In genomic region chr9:25490278-25491145, GRCm38 (mm10) we compare ENCODE assay signal across 13 mouse cellular contexts. TPM values are rescaled to one million over a fixed set of nuclear protein-coding genes. Genes with fewer than 3 reads are reported as not detected.
DNase-seq lines count a peak whose midpoint lies in the region; ATAC-seq and TF ChIP-seq lines count a peak whose summit lies in the region.
"Had no signal": no experiment of that assay in that cellular context is flagged by ENCODE, and none has a peak within 500 bp of the region (broad histone marks: within the 10 kb centered on the region; RNA-seq: fewer than 3 reads in every experiment).

No protein-coding gene starts in this region.

- no peaks in the 10 kb centered on the region for H3K9me3 ChIP-seq in heart, embryonic 14.5 days (ENCODE audit: control insufficient read depth, low read length)
- no peaks in the 10 kb centered on the region for H3K9me3 ChIP-seq in heart, embryonic 10.5 days
- no peaks in the 10 kb centered on the region for H3K9me3 ChIP-seq in embryonic facial prominence, embryonic 10.5 days
- no peaks in the 10 kb centered on the region for H3K9me3 ChIP-seq in midbrain, embryonic 16.5 days (replicated peaks; ENCODE audit: control insufficient read depth, low read length, poor library complexity, severe bottlenecking)
- no peaks in the 10 kb centered on the region for H3K9me3 ChIP-seq in lung, postnatal 0 days (ENCODE audit: low read length)
- H3K9me3 ChIP-seq: stomach, embryonic 15.5 days had no signal

- WGBS in heart, embryonic 14.5 days, result 59% methylated on average over 13 of the region's 13 CpGs
- WGBS in heart, embryonic 10.5 days, result 52% methylated on average over 13 of the region's 13 CpGs
- WGBS in embryonic facial prominence, embryonic 10.5 days, result 65% methylated on average over 13 of the region's 13 CpGs
- 35% methylated on average over 13 of the region's 13 CpGs for WGBS in midbrain, embryonic 16.5 days
- WGBS in lung, postnatal 0 days, result 69% methylated on average over 13 of the region's 13 CpGs

- 0 out of 2 replicates have a peak, but pooled peaks have one; percentile 34 for ATAC-seq in heart, embryonic 14.5 days (ENCODE audit: insufficient number of reproducible peaks, insufficient read depth, low FRiP score, low read depth)
- ATAC-seq in midbrain, embryonic 16.5 days, result peak; percentile 88
- ATAC-seq in erythroid progenitor cell, adult 5-6 weeks (replicated peaks; ENCODE audit: low FRiP score, poor library complexity, severe bottlenecking), result no peak
- ATAC-seq in lung, postnatal 0 days, result no peak
- ATAC-seq: Patski had no signal

- 0 out of 2 replicates have a peak overlapping the region, but pooled peaks have one; percentile 5 for H3K9ac ChIP-seq in heart, embryonic 14.5 days (ENCODE audit: low read length)
- no peak overlapping the region for H3K9ac ChIP-seq in midbrain, embryonic 16.5 days (ENCODE audit: low read depth, low read length)
- H3K9ac ChIP-seq in lung, postnatal 0 days (replicated peaks; ENCODE audit: low read depth), result no peak overlapping the region
- H3K9ac ChIP-seq: stomach, embryonic 15.5 days had no signal

- H3K4me2 ChIP-seq in heart, embryonic 14.5 days (ENCODE audit: low read length), result no peak overlapping the region
- H3K4me2 ChIP-seq in midbrain, embryonic 16.5 days (ENCODE audit: low read length), result no peak overlapping the region
- H3K4me2 ChIP-seq in lung, postnatal 0 days (replicated peaks; ENCODE audit: low read depth, low read length), result no peak overlapping the region
- H3K4me2 ChIP-seq: liver, embryonic 11.5 days; stomach, embryonic 15.5 days had no signal

- no peak overlapping the region for H3K27ac ChIP-seq in heart, embryonic 14.5 days (replicated peaks in 1 of 2; ENCODE audit: control insufficient read depth in 1 of 2, insufficient read depth in 1 of 2, low read depth in 2 of 2, low read length in 2 of 2)
- H3K27ac ChIP-seq in heart, embryonic 10.5 days, result no peak overlapping the region
- no peak overlapping the region for H3K27ac ChIP-seq in embryonic facial prominence, embryonic 10.5 days (replicated peaks)
- no peak overlapping the region for H3K27ac ChIP-seq in midbrain, embryonic 16.5 days (ENCODE audit: low read length)
- H3K27ac ChIP-seq in lung, postnatal 0 days (ENCODE audit: low read length), result no peak overlapping the region
- H3K27ac ChIP-seq: stomach, embryonic 15.5 days had no signal

- TF ChIP-seq EP300 in lung, postnatal 0 days (IDR thresholded peaks at IDR 0.05), result no peak

- no peak overlapping the region for H3K4me3 ChIP-seq in heart, embryonic 14.5 days (ENCODE audit: control insufficient read depth in 1 of 2, insufficient read depth in 1 of 2, low read depth in 1 of 2, low read length in 2 of 2)
- no peak overlapping the region for H3K4me3 ChIP-seq in heart, embryonic 10.5 days
- H3K4me3 ChIP-seq in embryonic facial prominence, embryonic 10.5 days, result no peak overlapping the region
- H3K4me3 ChIP-seq in midbrain, embryonic 16.5 days (ENCODE audit: low read depth, low read length), result no peak overlapping the region
- no peak overlapping the region for H3K4me3 ChIP-seq in lung, postnatal 0 days (ENCODE audit: low read depth, low read length)
- H3K4me3 ChIP-seq: stomach, embryonic 15.5 days had no signal

- no peak for DNase-seq in heart, embryonic 10.5 days (ENCODE audit: low spot score)
- peak; percentile 75 for DNase-seq in brain, embryonic 14.5 days (ENCODE audit: low read depth)
- DNase-seq in embryonic facial prominence, embryonic 10.5 days (ENCODE audit: low spot score), result peak; percentile 8
- DNase-seq in lung, postnatal 0 days (ENCODE audit: low spot score), result no peak
- DNase-seq: adrenal gland, adult 8-10 months; cerebellum, adult 11 months; kidney, adult 2 months had no signal

- peaks cover 14% of the 10 kb centered on the region for H3K36me3 ChIP-seq in heart, embryonic 14.5 days (ENCODE audit: control insufficient read depth, insufficient read depth, low read length)
- peaks cover 5% of the 10 kb centered on the region; the same call in 1 of the 2 replicates for H3K36me3 ChIP-seq in heart, embryonic 10.5 days
- H3K36me3 ChIP-seq in embryonic facial prominence, embryonic 10.5 days (replicated peaks), result peaks cover 20% of the 10 kb centered on the region
- H3K36me3 ChIP-seq in midbrain, embryonic 16.5 days (ENCODE audit: control insufficient read depth, insufficient read depth, low read length), result no peaks in the 10 kb centered on the region
- H3K36me3 ChIP-seq in lung, postnatal 0 days (ENCODE audit: insufficient read depth, low read length), result no peaks in the 10 kb centered on the region
- H3K36me3 ChIP-seq: stomach, embryonic 15.5 days had no signal

- TF ChIP-seq POLR2A in brain, embryonic 14.5 days (IDR thresholded peaks at IDR 0.05; ENCODE audit: borderline replicate concordance, extremely low read depth, insufficient read depth, insufficient read length, poor library complexity, severe bottlenecking), result no peak

- TF ChIP-seq CTCF in brain, embryonic 14.5 days (IDR thresholded peaks at IDR 0.05; ENCODE audit: borderline replicate concordance, extremely low read depth, insufficient read depth, insufficient read length), result no peak
- TF ChIP-seq CTCF in lung, postnatal 0 days (IDR thresholded peaks at IDR 0.05), result no peak

- H3K27me3 ChIP-seq in heart, embryonic 14.5 days (ENCODE audit: control insufficient read depth, insufficient read depth, low read length), result no peaks in the 10 kb centered on the region
- no peaks in the 10 kb centered on the region for H3K27me3 ChIP-seq in heart, embryonic 10.5 days (ENCODE audit: insufficient read depth, poor library complexity, severe bottlenecking)
- H3K27me3 ChIP-seq in embryonic facial prominence, embryonic 10.5 days (replicated peaks; ENCODE audit: low read depth, poor library complexity, severe bottlenecking), result no peaks in the 10 kb centered on the region; the same call in 1 of the 2 replicates
- H3K27me3 ChIP-seq in midbrain, embryonic 16.5 days (ENCODE audit: control insufficient read depth, insufficient read depth, low read depth, low read length), result no peaks in the 10 kb centered on the region
- no peaks in the 10 kb centered on the region for H3K27me3 ChIP-seq in lung, postnatal 0 days (replicated peaks; ENCODE audit: insufficient read depth, low read length)
- H3K27me3 ChIP-seq: Patski; stomach, embryonic 15.5 days had no signal

- H3K4me1 ChIP-seq in heart, embryonic 14.5 days (ENCODE audit: control insufficient read depth in 2 of 2, insufficient read depth in 2 of 2, low read length in 2 of 2), result peaks cover 31 to 56% of the 10 kb centered on the region in 2 experiments
- peaks cover 34% of the 10 kb centered on the region for H3K4me1 ChIP-seq in heart, embryonic 10.5 days
- H3K4me1 ChIP-seq in embryonic facial prominence, embryonic 10.5 days, result peaks cover 15% of the 10 kb centered on the region
- peaks cover 5% of the 10 kb centered on the region; the same call in 1 of the 2 replicates for H3K4me1 ChIP-seq in midbrain, embryonic 16.5 days (ENCODE audit: control insufficient read depth, insufficient read depth, low read length)
- peaks cover 21% of the 10 kb centered on the region; the same call in 1 of the 2 replicates for H3K4me1 ChIP-seq in lung, postnatal 0 days (ENCODE audit: insufficient read depth, low read depth, low read length)

RNA-seq across cellular contexts. Expression of gene Eepd1, which starts 9.2 kb away (rescaled TPM):
- 20.8 and 25.6 TPM in 2 replicates for polyA plus RNA-seq in heart, embryonic 14.5 days (2014; fragmentation: Nextera tagmentation; extraction: Ambion mirVana)
- polyA plus RNA-seq in heart, embryonic 10.5 days (2016; fragmentation: Nextera tagmentation; extraction: Ambion mirVana), result 22.6 and 24.2 TPM in 2 replicates
- 5.3 and 5.7 TPM in 2 replicates for polyA plus RNA-seq in brain, embryonic 14.5 days (2012; rRNA removed)
- polyA plus RNA-seq in embryonic facial prominence, embryonic 10.5 days (2016; fragmentation: Nextera tagmentation; extraction: Ambion mirVana), result 19.4 and 20.1 TPM in 2 replicates
- polyA plus RNA-seq in midbrain, embryonic 16.5 days (2015; fragmentation: Nextera tagmentation; extraction: Ambion mirVana), result 11.3 and 12.7 TPM in 2 replicates
- 0.42 and 0.72 TPM in 2 replicates for total RNA-seq in erythroid progenitor cell, adult 5-6 weeks (2015; ENCODE audit: low replicate concordance)
- total RNA-seq in erythroid progenitor cell, adult 5-6 weeks (2017; ENCODE audit: low replicate concordance), result 2.2 TPM in 1 of 2 replicates, not detected in the other
- polyA plus RNA-seq in lung, postnatal 0 days (2015; fragmentation: Nextera tagmentation; extraction: Ambion mirVana), result 16.7 and 19.2 TPM in 2 replicates

Comparison
In these comparisons a context has a peak if more than half of its experiments do, and no peak if none do; other contexts are left out.
1. ATAC-seq: peak in heart, embryonic 14.5 days (single experiment) and midbrain, embryonic 16.5 days (single experiment); none in erythroid progenitor cell, adult 5-6 weeks (single experiment) and lung, postnatal 0 days (single experiment).
2. DNase-seq: peak in brain, embryonic 14.5 days (single experiment) and embryonic facial prominence, embryonic 10.5 days (single experiment); none in heart, embryonic 10.5 days (single experiment) and lung, postnatal 0 days (single experiment).